Mouse (Mus musculus): ENCODE results near the gene Zfhx2. TPM values are rescaled to one million over a fixed set of nuclear protein-coding genes. Genes with fewer than 3 reads are reported as not detected.

The Zfhx2 gene
- 7.1 and 7.6 TPM in 2 replicates for polyA plus RNA-seq (2012; ENCODE audit: insufficient read depth, insufficient read length, missing spikeins)

GRCm38 (mm10) chr14:55092011-55092577 lies at the start of gene Zfhx2:
TSS of gene Zfhx2 (minus strand) at chr14:55092324.
- peaks cover 36% of the 10 kb centered on the region for H3K4me1 ChIP-seq (ENCODE audit: control insufficient read depth, insufficient read depth, low read length)

DNA sequence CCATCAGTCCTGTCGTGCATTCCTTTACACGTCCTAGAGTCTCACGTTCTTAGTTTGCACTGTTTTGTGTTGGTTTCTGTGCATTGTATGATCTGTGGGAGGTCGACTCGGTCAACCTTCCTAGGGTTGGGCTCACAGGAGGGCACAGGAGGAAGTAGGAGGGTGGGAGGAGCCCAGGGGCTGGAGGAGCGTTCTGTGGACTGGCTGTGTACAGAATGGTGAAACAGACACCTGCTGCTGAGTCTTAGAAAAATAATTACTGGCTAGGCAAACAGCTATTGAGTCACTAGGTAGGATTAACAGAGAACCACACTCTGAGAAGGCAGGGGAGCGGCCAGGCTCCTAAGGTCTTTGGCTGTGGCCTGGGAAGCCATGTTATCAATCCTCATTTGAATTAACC lies 47.2 kb upstream of the Zfhx2 start:
- Histone ChIP-seq H3K4me3 (ENCODE audit: insufficient read depth, low read length) (no peak overlapping the region), H3K27ac (ENCODE audit: insufficient read depth, low read depth, low read length) (no peak overlapping the region), H3K4me1 (ENCODE audit: control insufficient read depth, insufficient read depth, low read length) (peaks cover 7% of the 10 kb centered on the region)
- no peak for TF ChIP-seq POLR2A (IDR thresholded peaks at IDR 0.05; ENCODE audit: borderline replicate concordance, low read depth, low read length)
- TF ChIP-seq CTCF (IDR thresholded peaks at IDR 0.05; ENCODE audit: low read depth, low read length) = no peak

More at GRCm38 (mm10) chr14:55092011-55092577, at the start of gene Zfhx2:
- TF ChIP-seq POLR2A (IDR thresholded peaks at IDR 0.05; ENCODE audit: borderline replicate concordance, low read depth, low read length) (no peak), CTCF (IDR thresholded peaks at IDR 0.05; ENCODE audit: low read depth, low read length) (no peak)
- Histone ChIP-seq H3K4me3 (ENCODE audit: insufficient read depth, low read length) (peak within 1 kb of the TSS; percentile 77), H3K27ac (ENCODE audit: insufficient read depth, low read depth, low read length) (peak within 1 kb of the TSS; percentile 28)

DNA sequence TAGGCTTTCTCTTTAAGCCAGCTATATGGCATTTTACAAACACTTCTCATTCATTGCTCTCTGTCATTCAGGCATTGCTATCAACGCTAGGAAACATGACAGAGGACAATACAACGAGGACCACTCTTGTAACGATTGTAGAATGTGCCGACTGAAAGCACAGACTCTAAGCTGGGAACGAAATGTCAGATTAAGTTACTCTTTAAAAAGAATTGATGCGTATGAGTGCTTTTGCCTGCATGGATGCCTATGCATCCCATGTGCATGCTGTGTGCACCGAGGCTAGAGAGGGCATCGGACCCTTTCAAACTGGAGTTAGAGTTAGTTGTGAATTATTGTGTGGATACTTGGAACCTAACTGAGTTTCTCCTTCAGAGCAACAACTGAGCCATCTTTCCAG lies 43.6 kb upstream of the Zfhx2 start:
- Histone ChIP-seq H3K4me1 (ENCODE audit: control insufficient read depth, insufficient read depth, low read length) (no peaks in the 10 kb centered on the region), H3K27ac (ENCODE audit: insufficient read depth, low read depth, low read length) (no peak overlapping the region), H3K4me3 (ENCODE audit: insufficient read depth, low read length) (no peak overlapping the region)
- TF ChIP-seq POLR2A (IDR thresholded peaks at IDR 0.05; ENCODE audit: borderline replicate concordance, low read depth, low read length) = no peak
- no peak for TF ChIP-seq CTCF (IDR thresholded peaks at IDR 0.05; ENCODE audit: low read depth, low read length)

DNA sequence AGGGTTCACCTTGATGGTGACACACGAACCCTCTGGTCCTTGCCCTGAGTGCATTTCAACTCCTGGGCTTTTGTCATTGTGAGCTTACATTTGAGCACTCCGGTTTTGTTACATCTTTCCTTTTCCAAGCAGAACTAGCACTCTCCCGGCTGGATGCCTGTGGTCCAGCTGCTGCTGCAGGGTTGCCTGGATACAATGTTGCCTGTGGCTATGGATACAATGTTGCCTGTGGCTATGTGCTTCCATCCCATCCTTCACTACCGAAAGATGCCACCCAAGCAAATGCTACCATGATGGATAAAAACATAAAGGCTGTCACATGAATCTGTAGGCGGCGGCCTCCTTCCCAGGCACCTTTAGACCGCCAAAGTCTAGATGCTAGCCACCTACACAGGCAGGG lies 34.4 kb upstream of the Zfhx2 start:
- Histone ChIP-seq H3K4me1 (ENCODE audit: control insufficient read depth, insufficient read depth, low read length) (peaks cover 9% of the 10 kb centered on the region), H3K4me3 (ENCODE audit: insufficient read depth, low read length) (no peak overlapping the region), H3K27ac (ENCODE audit: insufficient read depth, low read depth, low read length) (no peak overlapping the region)
- TF ChIP-seq CTCF (IDR thresholded peaks at IDR 0.05; ENCODE audit: low read depth, low read length) (no peak), POLR2A (IDR thresholded peaks at IDR 0.05; ENCODE audit: borderline replicate concordance, low read depth, low read length) (no peak)

DNA sequence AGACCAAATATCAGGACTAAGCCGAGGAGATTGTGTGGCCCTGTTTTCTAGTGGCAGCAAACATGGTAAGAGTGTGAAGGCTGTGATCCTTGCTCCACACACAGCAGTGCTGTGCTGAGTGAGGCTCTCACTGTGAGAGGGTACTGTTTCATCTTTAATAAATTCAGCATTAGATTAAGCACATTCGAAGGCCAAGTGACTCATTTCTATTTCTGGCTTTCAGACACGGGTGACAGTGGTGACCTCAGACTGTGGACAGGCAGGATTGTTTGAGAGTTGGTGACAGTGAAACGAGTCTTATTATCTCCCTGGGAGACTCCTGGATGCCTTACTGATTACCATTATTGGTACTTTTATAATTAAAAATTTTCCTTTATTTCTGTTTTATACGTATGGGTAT lies 33.6 kb upstream of the Zfhx2 start:
- TF ChIP-seq CTCF (IDR thresholded peaks at IDR 0.05; ENCODE audit: low read depth, low read length) = no peak
- no peak for TF ChIP-seq POLR2A (IDR thresholded peaks at IDR 0.05; ENCODE audit: borderline replicate concordance, low read depth, low read length)
- peaks cover 9% of the 10 kb centered on the region for H3K4me1 ChIP-seq (ENCODE audit: control insufficient read depth, insufficient read depth, low read length)

GRCm38 (mm10) chr14:55122359-55122758 lies 30.2 kb upstream of the Zfhx2 start:
- H3K27ac ChIP-seq (ENCODE audit: insufficient read depth, low read depth, low read length) = no peak overlapping the region
- H3K4me1 ChIP-seq (ENCODE audit: control insufficient read depth, insufficient read depth, low read length) = peaks cover 9% of the 10 kb centered on the region
- H3K4me3 ChIP-seq (ENCODE audit: insufficient read depth, low read length) = no peak overlapping the region
- no peak for TF ChIP-seq POLR2A (IDR thresholded peaks at IDR 0.05; ENCODE audit: borderline replicate concordance, low read depth, low read length)
- TF ChIP-seq CTCF (IDR thresholded peaks at IDR 0.05; ENCODE audit: low read depth, low read length) = no peak

More for the DNA sequence above, 33.6 kb upstream of the Zfhx2 start:
- Histone ChIP-seq H3K4me3 (ENCODE audit: insufficient read depth, low read length) (no peak overlapping the region), H3K27ac (ENCODE audit: insufficient read depth, low read depth, low read length) (no peak overlapping the region)

DNA sequence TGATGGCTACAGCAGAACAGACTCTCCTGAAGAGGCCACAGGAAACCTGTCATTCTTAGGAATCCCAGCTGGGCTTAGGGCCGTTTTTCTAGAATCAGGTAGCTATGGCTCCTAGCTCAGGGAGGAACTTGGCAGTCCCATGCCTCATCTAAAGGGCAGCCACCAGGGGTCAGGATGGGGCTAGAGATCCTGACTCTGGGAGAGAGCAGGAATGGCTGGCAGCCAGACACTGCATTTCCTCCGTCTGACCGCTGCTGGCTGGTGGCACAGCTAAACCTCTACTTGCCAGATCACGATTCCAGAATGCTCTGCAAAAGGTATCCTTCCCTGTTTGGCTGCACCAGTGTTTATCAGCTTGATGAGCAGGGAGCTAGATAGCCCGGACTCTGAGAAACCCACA lies 29.8 kb upstream of the Zfhx2 start:
- TF ChIP-seq POLR2A (IDR thresholded peaks at IDR 0.05; ENCODE audit: borderline replicate concordance, low read depth, low read length) (no peak), CTCF (IDR thresholded peaks at IDR 0.05; ENCODE audit: low read depth, low read length) (peak; percentile 48)
- Histone ChIP-seq H3K4me1 (ENCODE audit: control insufficient read depth, insufficient read depth, low read length) (peaks cover 9% of the 10 kb centered on the region), H3K4me3 (ENCODE audit: insufficient read depth, low read length) (no peak overlapping the region), H3K27ac (ENCODE audit: insufficient read depth, low read depth, low read length) (no peak overlapping the region)

GRCm38 (mm10) chr14:55119421-55120134 lies 27.5 kb upstream of the Zfhx2 start:
- Histone ChIP-seq H3K27ac (ENCODE audit: insufficient read depth, low read depth, low read length) (no peak overlapping the region), H3K4me3 (ENCODE audit: insufficient read depth, low read length) (no peak overlapping the region), H3K4me1 (ENCODE audit: control insufficient read depth, insufficient read depth, low read length) (no peaks in the 10 kb centered on the region; the same call in 1 of the 2 replicates)
- TF ChIP-seq POLR2A (IDR thresholded peaks at IDR 0.05; ENCODE audit: borderline replicate concordance, low read depth, low read length) = no peak
- peak; percentile 35 for TF ChIP-seq CTCF (IDR thresholded peaks at IDR 0.05; ENCODE audit: low read depth, low read length)

- Histone ChIP-seq H3K4me1 (ENCODE audit: control insufficient read depth, insufficient read depth, low read length) (0 out of 2 replicates have a peak, but pooled peaks cover 3% of the 10 kb centered on the region), H3K27ac (ENCODE audit: insufficient read depth, low read depth, low read length) (no peak overlapping the region), H3K4me3 (ENCODE audit: insufficient read depth, low read length) (no peak overlapping the region)
- TF ChIP-seq CTCF (IDR thresholded peaks at IDR 0.05; ENCODE audit: low read depth, low read length) (no peak), POLR2A (IDR thresholded peaks at IDR 0.05; ENCODE audit: borderline replicate concordance, low read depth, low read length) (no peak)
These were observed 26.7 kb upstream of the Zfhx2 start for GRCm38 (mm10) chr14:55118852-55119251.
